Mouse (Mus musculus) heart, postnatal 36 days (tissue): ENCODE results near the gene Zfp831. TPM values are rescaled to one million over a fixed set of nuclear protein-coding genes. Genes with fewer than 3 reads are reported as not detected.

Experiments used
- DNase-seq, 2 experiments: peaks; one replicate each; pipeline ENCODE4 v3.0.0; 2021 to 2022
- intact Hi-C: fragments of 180-260 bp; cut with DNase I; formaldehyde crosslinking; loops from one replicate; pipeline ENCODE4 v1.15.1; 2025
- total RNA-seq, 2 experiments: library from RNA; stranded (reverse); gene quantifications; 2 replicates each; pipeline ENCODE4 v1.2.3; 2021

Zfp831 gene
- total RNA-seq = under 1 TPM; 0.08 TPM

DNA sequence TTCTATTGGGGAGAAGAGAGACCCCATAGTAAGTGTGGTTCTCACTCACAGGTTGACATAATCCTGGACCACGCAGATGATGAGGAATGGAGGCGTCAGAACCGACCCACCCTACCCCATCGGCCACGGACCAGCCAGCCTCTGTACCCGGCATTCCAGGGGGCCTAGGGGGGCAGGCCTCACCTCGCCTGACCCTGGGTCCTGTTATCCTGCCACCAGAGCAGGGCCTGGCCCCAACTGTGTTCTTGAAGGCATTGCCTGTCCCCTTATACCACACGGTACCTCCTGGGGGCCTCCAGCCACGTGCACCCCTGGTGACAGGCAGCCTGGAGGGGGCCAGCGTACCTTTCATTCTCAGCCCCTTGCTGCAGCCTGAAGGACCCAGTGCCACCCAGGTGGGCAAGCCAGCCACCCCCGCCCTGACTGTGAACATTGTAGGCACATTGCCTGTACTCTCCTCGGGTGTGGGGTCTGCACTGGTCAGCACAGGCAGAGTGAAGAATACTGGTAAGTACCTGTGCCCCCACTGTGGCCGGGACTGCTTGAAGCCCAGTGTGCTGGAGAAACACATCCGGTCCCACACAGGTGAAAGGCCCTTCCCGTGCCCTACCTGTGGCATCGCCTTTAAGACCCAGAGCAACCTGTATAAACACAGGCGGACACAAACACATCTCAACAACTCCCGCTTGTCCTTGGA lies at the start of gene Zfp831:
TSS of gene Zfp831 (plus strand) at position 87 of the 697 bp plus-strand sequence.
- intact Hi-C loops = no loop called here

DNA sequence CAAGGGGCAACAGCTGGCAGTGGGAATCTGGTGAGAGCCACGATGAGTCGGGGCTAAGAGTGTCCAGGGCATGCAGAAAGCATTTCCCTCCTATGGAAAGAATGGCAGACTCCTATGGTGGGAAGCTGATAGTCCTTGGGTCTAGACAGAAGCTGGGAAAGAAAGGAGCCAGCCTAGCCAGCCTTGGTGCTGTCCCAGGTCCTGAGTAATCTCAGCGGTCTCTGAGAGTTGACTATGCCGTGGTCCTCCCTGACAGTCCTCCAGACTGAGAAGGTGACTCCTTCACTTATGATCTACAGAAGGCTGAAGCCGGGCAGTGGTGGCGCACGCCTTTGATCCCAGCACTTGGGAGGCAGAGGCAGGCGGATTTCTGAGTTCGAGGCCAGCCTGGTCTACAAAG lies 48.4 kb upstream of the Zfp831 start:
- DNase-seq = no peak
- intact Hi-C loops = no loop called here

More for the DNA sequence above, at the start of gene Zfp831:
- DNase-seq = no peak

DNA sequence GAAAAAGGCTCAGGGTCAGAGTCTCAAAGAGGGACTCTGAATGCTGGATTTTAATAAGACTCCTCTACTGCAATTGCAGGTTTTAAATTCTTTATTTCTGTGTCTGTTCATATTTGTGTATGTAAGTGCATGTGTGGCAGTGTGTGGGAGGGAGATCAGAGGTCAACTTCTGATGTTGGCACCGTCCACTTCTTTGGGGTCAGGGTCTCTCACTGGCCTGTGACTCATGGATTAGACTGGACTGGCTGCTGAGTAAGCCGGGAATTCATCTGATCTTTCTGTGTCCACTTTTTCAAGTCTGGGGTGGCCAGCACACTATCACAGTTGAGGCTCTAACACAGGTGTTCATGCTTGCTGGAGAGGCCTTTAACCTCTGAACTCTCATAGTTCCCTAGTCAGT lies 47.7 kb upstream of the Zfp831 start:
- no peak for DNase-seq
- intact Hi-C loops = no loop called here

DNA sequence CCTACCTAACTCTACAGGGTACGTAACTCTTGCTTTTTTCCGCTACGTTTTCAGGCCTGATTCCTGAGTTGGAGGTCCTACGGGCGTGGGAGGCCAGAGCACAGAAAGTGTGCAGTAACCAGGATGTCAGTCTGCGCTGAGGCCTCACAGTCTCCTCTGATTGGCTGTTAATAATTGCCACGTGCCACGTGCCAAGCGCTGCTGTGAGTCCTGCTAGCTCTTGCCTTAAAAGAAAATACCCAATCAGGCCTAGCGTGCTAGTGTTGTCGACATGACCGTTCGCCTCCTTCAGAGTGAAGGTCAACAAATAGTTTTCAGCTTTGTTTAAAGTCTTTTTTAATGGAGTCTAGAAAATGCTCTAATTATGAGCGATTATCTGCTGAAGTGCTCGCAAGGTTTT lies 46.9 kb upstream of the Zfp831 start:
- no peak for DNase-seq
- intact Hi-C loops = no loop called here

DNA sequence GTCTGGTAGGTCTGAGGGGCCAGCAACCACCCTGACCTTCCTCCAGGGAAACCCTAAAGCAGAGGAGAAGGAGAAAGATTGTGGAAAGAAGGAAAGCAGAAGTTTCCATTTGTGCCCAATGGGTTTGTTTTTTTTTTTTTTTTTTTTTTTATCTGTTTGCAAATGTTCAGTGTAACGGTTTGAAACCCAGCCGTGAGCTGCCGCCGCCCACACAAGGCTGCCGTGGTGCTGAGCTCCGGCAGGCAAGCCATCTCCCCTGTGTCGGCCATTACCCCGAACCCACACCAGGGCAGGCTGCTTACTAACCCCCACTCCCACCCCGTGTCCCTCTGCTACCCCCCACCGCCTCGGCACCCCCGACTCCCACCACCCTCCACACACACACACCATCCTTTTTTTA lies 44.9 kb upstream of the Zfp831 start:
- intact Hi-C loops = no loop called here

DNA sequence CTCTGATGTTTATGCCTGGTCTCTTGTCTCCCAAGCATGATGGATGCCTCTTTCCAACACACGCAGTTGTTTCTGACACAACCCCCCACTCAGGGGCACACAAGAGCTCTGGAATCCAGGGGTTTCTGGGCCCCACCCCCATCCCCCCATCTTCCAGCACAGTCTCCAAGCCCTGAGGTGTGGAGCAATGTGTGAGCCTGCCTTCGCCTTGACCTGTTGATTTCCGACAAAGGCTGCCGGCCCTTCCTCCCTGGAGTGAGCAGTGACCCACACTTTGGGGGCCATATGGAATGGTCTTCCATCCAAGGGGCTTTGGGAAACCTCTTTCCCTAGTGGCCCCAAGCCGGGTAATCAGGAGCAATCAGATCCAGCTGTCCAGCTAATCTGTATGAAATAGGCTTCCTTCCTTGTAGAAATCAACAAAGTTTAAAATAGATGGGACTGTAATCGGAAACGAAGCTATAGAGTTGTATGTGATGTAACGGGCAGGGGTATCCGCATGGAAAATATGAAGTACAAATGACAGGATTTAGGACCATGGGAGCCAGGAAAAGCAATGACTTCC lies 44.2 kb upstream of the Zfp831 start:
- intact Hi-C loops = no loop called here
- no peak for DNase-seq

More for the DNA sequence above, 44.9 kb upstream of the Zfp831 start:
- no peak for DNase-seq

DNA sequence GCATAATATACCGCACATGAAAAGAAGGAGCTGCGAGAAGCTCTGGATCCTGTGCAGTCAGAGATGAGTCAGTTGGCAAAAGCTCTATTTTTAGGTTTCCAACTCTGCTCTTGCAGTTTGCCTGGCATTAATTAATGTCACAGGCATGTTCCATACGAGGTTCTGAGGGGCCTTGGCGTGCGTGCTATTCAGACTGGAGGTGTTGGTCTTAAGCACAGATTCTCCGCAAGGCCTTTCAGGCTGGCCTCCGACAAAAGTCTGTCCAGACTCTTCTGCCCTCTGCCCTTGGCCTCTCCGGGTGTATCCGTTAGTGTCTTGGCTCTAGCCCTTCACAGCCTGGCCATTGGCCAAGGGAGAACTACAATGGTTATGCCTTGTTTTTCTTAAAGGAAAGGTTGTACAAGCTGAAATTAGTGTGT lies 43.5 kb upstream of the Zfp831 start:
- intact Hi-C loops = loop anchor here (2.0 kb wide), 2 partner anchors 37 to 73 kb away; no protein-coding TSS in a partner anchor
- peak; percentile 15 to 42 for DNase-seq

DNA sequence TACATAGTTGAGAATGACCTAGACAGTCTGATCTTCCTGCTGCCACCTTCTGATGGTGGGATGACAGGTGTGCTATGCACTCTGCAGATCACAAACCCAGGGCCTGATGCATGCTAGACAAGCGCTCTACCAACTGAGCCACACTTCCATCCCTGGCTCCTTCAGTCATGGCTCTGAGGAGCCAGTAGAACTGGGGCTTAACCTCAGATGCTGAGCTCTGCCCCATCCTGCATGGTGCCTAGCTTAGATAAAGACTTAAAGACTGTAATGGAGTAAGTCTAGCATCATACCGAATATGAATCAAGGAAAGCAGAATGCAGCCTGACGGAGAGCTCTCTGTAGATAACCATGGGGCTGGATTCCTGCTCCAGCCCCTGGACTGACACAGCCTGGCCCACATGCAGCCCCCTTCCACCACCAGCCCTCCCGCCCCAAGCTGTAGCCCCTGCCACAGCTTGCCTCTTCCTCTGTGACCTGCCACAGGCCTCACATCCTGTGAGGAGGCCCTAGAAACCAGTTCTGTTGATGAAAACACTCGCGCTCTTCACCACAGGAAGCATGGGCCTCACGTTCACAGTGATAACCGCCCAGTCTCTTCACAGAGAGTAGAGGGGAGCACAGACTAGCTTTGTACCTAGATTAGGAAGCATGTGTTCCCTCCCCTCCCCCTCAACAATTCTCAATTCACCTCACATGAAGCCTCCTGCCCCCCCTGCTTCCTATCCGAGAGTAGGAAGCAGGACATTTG lies 41.2 kb upstream of the Zfp831 start:
- intact Hi-C loops = loop anchor here (2.0 kb wide), 2 partner anchors 35 to 71 kb away; no protein-coding TSS in a partner anchor
- peak; percentile 9 to 13 for DNase-seq

DNA sequence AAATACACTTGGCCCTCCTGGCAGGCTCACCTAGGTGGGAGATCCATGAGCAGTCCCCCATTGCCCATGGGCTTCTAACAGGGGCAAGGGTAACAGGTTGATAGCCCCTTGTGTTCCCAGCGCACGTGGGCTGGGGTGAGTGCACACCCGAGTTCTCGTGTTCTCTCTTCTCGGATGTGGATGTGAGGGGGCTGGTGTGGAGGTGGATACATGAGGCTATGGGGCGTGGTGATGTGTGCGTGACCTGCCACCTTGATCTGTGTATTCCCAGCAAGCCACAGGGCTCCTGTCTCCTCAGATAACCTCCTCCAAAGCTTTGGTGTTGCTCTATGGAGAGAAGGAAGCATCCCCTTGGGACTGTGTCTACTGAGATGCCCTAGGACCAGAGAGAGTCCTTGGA lies 40.0 kb upstream of the Zfp831 start:
- intact Hi-C loops = no loop called here
- no peak for DNase-seq

DNA sequence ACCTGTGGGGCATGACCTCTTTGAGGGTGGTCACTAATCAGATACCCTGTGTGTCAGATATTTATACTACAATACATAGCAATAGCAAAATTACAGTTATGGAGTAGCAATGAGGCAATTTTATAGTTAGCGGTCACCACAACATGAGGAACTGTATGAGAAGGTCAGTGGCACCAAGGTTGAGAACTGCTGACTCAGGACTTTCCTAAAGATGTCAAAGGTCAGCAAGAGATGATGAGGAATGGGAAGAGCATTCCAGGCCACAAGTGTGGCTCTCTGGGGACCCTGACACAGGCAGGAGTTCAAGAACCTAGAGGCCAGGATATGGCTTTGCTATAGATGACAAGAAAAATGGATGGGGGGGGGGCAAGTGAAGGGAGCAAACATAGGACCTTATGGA lies 38.3 kb upstream of the Zfp831 start:
- intact Hi-C loops = no loop called here
- DNase-seq = no peak

DNA sequence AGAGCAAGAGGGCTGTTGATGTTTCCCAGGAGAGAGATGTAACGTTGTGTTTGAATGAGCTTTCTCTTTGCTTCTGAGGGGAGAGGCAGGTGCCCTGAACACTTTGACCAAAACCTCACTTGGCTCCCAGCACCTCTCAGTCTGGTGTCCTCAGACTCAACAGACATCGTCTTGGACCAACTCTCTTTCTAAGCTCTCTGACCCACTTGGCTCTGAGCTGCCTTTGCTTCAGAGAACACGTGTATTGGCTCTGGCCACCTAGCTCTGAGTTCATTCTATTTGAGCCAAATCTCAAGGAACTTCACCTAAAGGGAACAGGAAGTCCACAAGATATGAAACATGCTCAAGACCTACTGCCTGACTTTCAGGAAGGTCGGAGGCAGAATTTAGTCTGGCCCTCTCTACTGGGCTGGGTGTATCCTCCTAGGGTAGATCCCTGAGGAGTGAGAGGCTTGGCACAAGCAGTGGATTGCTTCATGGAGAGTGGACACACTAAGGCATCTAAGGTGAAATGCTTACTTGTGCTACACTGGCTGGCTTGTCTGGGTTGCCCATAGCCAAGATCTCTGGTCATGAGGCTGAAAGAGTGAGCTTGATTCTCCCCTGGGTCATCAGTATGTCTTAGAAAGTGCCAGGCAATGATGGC lies 37.8 kb upstream of the Zfp831 start:
- DNase-seq = no peak
- intact Hi-C loops = no loop called here

DNA sequence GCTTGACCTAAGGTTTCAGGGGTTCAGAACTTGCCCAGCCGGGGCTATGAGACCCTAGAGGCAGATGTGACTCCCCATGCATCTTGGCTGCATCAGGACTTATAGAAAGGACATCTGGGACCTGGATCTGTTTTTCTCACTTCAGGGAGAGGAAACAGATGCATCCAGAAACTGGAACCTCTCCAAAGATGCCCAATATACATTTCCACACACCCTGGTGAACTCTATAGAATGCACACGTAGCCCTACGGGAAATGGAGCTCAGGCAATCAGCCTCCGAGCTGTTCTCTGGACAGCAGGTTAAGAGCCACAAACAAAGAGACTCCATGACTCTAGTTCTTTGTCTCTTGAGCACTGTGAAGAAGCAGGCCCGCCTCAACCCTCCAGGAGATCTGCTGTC lies 37.0 kb upstream of the Zfp831 start:
- intact Hi-C loops = no loop called here
- DNase-seq = no peak

DNA sequence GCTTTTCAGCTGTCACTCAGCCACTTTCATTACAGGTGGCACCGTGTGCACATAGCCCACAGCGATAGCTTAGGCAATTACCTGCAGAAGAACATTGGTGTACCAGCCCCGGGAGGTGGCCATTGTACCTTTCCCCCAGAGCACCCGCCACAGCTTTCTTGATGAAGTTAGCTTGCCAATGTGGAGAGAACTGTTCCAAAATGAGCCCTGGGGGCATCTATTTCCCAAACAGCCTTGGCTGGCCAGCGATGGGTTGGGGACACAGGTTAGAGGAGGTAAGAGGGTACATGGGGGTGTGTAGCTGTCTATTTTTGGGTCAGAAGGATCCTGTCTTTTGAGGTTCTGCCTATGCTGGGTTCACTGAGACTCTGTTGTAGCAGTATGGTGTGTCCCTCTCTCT lies 33.4 kb upstream of the Zfp831 start:
- intact Hi-C loops = no loop called here

DNA sequence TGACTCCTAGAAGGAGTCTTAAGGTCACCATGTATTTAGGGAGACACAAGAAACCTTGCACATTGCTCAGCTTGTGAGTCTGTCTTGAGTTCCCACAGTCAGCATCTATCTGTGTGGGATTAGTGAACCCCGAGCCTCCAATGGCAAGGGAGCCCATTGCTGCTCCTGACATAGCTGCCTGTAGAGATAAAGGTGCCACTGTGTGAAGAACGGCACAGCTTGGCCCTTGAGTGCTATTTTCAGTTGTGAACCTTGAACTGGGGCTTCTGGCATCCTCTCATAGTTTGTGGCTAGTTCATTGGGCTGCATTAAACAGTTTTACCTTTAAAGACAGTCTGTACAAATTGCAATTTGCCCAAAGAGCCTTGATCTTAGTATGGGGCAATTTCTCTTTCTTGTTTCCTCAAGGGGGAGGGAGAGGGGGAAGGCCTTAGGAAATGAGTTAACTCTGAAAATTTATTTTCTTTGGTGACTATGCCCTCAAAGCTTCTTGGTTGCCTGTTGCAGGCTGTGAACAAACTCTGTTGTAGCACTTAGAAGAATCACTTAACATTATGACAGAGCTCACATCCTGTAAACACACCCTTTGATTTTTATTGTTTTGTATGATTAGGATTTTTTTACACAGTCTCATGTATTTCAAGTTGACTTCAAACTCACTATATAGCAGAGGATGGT lies 30.8 kb upstream of the Zfp831 start:
- DNase-seq = no peak
- intact Hi-C loops = no loop called here

More for the DNA sequence above, 33.4 kb upstream of the Zfp831 start:
- no peak for DNase-seq

DNA sequence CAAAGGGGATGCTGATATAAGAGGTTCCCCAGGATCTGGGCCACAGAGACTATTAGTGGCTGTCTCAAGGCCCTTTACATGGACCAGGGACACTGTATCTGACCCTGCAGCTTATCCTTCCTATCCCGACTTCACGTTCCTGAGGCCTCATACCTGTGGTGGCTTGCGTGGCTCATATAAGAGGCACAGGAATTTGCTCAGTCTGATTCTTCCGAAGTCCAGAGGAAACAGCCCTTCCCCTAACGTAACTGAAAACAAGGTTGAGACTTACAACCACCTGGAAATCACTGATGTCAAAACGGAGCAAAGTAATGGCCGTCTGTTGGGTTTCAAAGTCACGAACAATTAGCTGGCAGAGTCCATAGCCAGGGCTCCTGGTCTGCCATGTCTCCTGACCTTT lies 30.1 kb upstream of the Zfp831 start:
- DNase-seq = no peak
- intact Hi-C loops = no loop called here

DNA sequence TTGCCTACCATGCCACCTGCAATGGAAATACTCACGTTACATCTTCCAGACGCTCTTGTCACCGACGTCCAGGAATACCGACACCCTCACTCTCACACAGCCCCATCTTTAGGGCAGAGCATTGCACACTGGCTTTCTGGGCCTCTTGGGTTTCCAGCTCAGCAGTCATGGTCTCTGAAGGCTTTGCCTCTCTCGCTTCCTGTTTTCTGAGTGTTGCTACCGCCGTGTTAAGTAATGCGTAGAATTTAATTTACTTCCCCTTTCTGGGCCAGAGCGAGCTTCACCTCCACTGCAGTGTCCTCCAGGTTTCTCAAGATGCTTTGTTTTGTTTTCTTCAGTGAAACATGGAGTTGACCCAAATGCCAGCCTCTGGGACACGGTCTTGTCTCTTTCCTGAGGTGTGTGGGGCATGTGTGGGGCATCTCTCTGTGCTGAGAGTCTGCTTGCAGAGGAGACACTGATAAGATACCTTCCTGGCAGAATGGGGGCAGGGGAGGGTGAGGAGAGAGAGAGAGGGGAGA lies 29.4 kb upstream of the Zfp831 start:
- DNase-seq = no peak
- intact Hi-C loops = no loop called here

DNA sequence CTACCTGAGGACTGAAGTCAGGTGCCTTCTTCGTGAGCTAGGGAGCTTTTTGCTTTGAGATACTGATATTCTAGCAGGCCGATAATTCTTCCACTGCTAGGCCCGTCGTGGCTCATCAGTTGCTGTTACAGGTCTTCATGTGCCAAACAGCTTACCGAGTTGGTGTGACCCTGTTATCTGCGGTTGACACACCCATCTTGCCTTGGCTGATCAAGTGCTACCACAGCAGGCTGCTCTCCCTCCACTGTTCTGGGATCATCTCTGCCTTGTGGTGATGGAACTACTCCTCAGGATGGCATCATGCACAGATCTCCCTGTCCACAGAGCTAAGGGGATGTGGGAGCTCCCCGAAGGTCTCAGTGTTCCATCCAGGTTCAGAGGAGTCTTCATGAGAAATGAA lies 21.5 kb upstream of the Zfp831 start:
- intact Hi-C loops = no loop called here
- no peak for DNase-seq

DNA sequence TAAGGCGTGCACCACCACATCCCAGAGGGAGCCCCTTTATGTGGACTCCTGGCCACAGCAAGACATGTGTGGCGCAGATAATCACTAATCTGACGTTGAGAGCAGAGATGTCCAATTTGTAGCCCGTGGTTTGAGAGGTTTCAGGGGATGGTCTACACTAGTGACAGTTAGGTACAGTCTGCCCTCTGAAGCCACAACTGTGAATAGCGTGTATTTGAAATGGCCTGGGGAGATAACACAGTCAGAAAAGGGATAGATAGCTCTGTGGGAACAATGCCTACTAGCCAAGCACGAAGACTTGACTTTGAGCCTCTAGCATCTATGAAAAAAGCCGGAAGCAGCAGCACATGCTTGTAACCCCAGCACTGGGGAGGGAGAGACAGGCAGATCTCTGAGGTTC lies 18.9 kb upstream of the Zfp831 start:
- intact Hi-C loops = no loop called here
- no peak for DNase-seq

DNA sequence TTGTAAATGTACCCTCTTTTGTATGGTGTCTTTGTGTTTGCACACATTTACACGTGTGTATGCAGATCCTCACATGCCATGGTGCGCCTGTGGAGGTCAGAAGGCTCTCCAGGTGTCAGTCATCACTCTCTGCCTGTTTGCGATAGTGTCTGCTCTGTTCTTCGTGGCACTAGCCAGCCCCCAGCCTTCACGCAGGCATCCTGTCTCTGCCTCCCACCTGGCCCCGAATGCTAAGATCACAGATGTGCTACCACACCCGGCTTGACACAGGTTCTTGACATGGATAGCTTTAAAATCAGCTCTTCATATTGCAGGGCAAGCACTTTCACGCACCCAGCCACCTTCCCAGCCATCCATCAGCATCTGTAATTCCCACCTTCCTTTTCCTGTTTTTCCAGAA lies 16.3 kb upstream of the Zfp831 start:
- intact Hi-C loops = no loop called here

DNA sequence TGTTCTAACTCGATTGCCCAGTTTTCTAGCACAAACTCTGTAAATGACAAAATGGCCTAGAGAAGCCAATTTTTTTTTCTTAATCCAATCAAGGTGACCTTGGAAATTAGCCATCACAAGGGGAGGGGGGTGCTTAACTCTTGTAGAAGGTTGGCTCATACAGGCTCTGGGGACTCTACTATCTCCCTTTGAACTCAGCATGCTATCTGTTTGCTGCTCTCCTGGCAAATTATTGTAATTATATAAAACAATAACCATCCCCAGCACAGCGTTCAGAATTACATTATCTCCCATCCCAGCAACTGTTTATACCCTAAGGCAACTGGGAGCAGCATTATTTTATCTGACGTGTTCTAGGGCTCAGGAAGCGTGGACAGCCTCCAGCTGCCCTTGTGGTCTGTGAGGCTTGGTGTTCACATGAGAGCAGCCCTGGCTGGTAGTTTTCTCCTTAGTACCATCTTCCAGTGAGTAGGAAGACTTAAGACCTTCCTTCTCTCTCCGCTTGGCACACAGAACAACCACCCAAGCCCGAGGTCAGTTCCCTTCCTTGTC lies 14.0 kb upstream of the Zfp831 start:
- no peak for DNase-seq
- intact Hi-C loops = no loop called here

More for the DNA sequence above, 16.3 kb upstream of the Zfp831 start:
- DNase-seq = no peak
